25 mouse cellular contexts compared by ENCODE assay signal in genomic region chr12:89174306-89175159, GRCm38 (mm10).
DNase-seq lines count a peak whose midpoint lies in the region; ATAC-seq and TF ChIP-seq lines count a peak whose summit lies in the region.
"Had no signal": no experiment of that assay in that cellular context is flagged by ENCODE, and none has a peak within 500 bp of the region (broad histone marks: within the 10 kb centered on the region; RNA-seq: fewer than 3 reads in every experiment).

No protein-coding gene starts in this region.

- no peaks in the 10 kb centered on the region for H3K36me3 ChIP-seq in forebrain, embryonic 11.5 days (ENCODE audit: control insufficient read depth, insufficient read depth, low read length)
- H3K36me3 ChIP-seq in forebrain, embryonic 16.5 days (ENCODE audit: control insufficient read depth, insufficient read depth) = no peaks in the 10 kb centered on the region
- H3K36me3 ChIP-seq in hindbrain, embryonic 11.5 days (ENCODE audit: control insufficient read depth, insufficient read depth, low read length) = no peaks in the 10 kb centered on the region
- no peaks in the 10 kb centered on the region for H3K36me3 ChIP-seq in hindbrain, embryonic 12.5 days
- H3K36me3 ChIP-seq in midbrain, embryonic 15.5 days (replicated peaks) = no peaks in the 10 kb centered on the region
- H3K36me3 ChIP-seq: embryonic facial prominence, embryonic 13.5 days; heart, embryonic 10.5 days; intestine, embryonic 15.5 days; limb, embryonic 12.5 days; neural tube, embryonic 15.5 days had no signal

- H3K27me3 ChIP-seq in forebrain, embryonic 11.5 days (ENCODE audit: control insufficient read depth, insufficient read depth, low read length) = no peaks in the 10 kb centered on the region
- no peaks in the 10 kb centered on the region for H3K27me3 ChIP-seq in forebrain, embryonic 16.5 days (replicated peaks; ENCODE audit: control insufficient read depth, insufficient read depth, low read length)
- H3K27me3 ChIP-seq in hindbrain, embryonic 11.5 days (ENCODE audit: control insufficient read depth, insufficient read depth, low read length) = no peaks in the 10 kb centered on the region
- no peaks in the 10 kb centered on the region for H3K27me3 ChIP-seq in hindbrain, embryonic 12.5 days
- H3K27me3 ChIP-seq in midbrain, embryonic 15.5 days (replicated peaks) = no peaks in the 10 kb centered on the region
- H3K27me3 ChIP-seq: embryonic facial prominence, embryonic 13.5 days; intestine, embryonic 15.5 days; limb, embryonic 12.5 days; neural tube, embryonic 15.5 days had no signal

- TF ChIP-seq CTCF in brain, embryonic 14.5 days (IDR thresholded peaks at IDR 0.05; ENCODE audit: borderline replicate concordance, extremely low read depth, insufficient read depth, insufficient read length) = no peak

- peaks cover 6% of the 10 kb centered on the region; the same call in 1 of the 2 replicates for H3K4me1 ChIP-seq in forebrain, embryonic 11.5 days (replicated peaks; ENCODE audit: control insufficient read depth, insufficient read depth, low read length)
- H3K4me1 ChIP-seq in forebrain, embryonic 16.5 days (replicated peaks; ENCODE audit: control insufficient read depth, insufficient read depth, low read length) = no peaks in the 10 kb centered on the region
- no peaks in the 10 kb centered on the region for H3K4me1 ChIP-seq in hindbrain, embryonic 11.5 days (replicated peaks; ENCODE audit: control insufficient read depth, insufficient read depth, low read length)
- peaks cover 6% of the 10 kb centered on the region; the same call in 1 of the 2 replicates for H3K4me1 ChIP-seq in hindbrain, embryonic 12.5 days
- H3K4me1 ChIP-seq in midbrain, embryonic 15.5 days = peaks cover 9% of the 10 kb centered on the region
- H3K4me1 ChIP-seq: embryonic facial prominence, embryonic 13.5 days; intestine, embryonic 15.5 days; limb, embryonic 12.5 days had no signal

- peak; percentile 58; the same call in 1 of the 2 replicates for ATAC-seq in forebrain, embryonic 11.5 days (replicated peaks; ENCODE audit: low FRiP score)
- ATAC-seq in forebrain, embryonic 16.5 days = no peak
- no peak for ATAC-seq in hindbrain, embryonic 11.5 days (ENCODE audit: low FRiP score)
- ATAC-seq in hindbrain, embryonic 12.5 days (ENCODE audit: low FRiP score) = no peak
- 0 out of 2 replicates have a peak, but pooled peaks have one; percentile 60 for ATAC-seq in midbrain, embryonic 15.5 days (replicated peaks)
- ATAC-seq: CD4-positive, CD25-positive, alpha-beta regulatory T cell, adult 4 months; intestine, embryonic 15.5 days; liver, postnatal 0 days had no signal

- H3K27ac ChIP-seq in forebrain, embryonic 11.5 days (ENCODE audit: low read depth, low read length) = no peak overlapping the region
- no peak overlapping the region for H3K27ac ChIP-seq in forebrain, embryonic 16.5 days (ENCODE audit: low read length)
- no peak overlapping the region for H3K27ac ChIP-seq in hindbrain, embryonic 11.5 days (ENCODE audit: low read depth, low read length)
- H3K27ac ChIP-seq in hindbrain, embryonic 12.5 days = no peak overlapping the region
- no peak overlapping the region for H3K27ac ChIP-seq in midbrain, embryonic 15.5 days
- H3K27ac ChIP-seq: embryonic facial prominence, embryonic 13.5 days; gastrocnemius, adult 2 months; heart, embryonic 10.5 days; intestine, embryonic 15.5 days; layer of hippocampus, adult 2 months; limb, embryonic 12.5 days; neural tube, embryonic 15.5 days had no signal

- TF ChIP-seq POLR2A in brain, embryonic 14.5 days (IDR thresholded peaks at IDR 0.05; ENCODE audit: borderline replicate concordance, extremely low read depth, insufficient read depth, insufficient read length, poor library complexity, severe bottlenecking) = no peak

- H3K9me3 ChIP-seq in forebrain, embryonic 11.5 days (ENCODE audit: control insufficient read depth, low read length) = no peaks in the 10 kb centered on the region
- no peaks in the 10 kb centered on the region for H3K9me3 ChIP-seq in forebrain, embryonic 16.5 days (ENCODE audit: control insufficient read depth, low read length)
- no peaks in the 10 kb centered on the region for H3K9me3 ChIP-seq in hindbrain, embryonic 11.5 days (ENCODE audit: control insufficient read depth, low read length)
- no peaks in the 10 kb centered on the region for H3K9me3 ChIP-seq in hindbrain, embryonic 12.5 days (replicated peaks)
- no peaks in the 10 kb centered on the region for H3K9me3 ChIP-seq in midbrain, embryonic 15.5 days
- H3K9me3 ChIP-seq: embryonic facial prominence, embryonic 13.5 days; heart, embryonic 10.5 days; intestine, embryonic 15.5 days; limb, embryonic 12.5 days; neural tube, embryonic 15.5 days had no signal

- no peak overlapping the region for H3K9ac ChIP-seq in forebrain, embryonic 11.5 days (ENCODE audit: low read length)
- no peak overlapping the region for H3K9ac ChIP-seq in forebrain, embryonic 16.5 days (replicated peaks; ENCODE audit: low read depth, low read length)
- no peak overlapping the region for H3K9ac ChIP-seq in hindbrain, embryonic 11.5 days (ENCODE audit: low read depth, low read length)
- no peak overlapping the region for H3K9ac ChIP-seq in hindbrain, embryonic 12.5 days
- H3K9ac ChIP-seq in midbrain, embryonic 15.5 days = no peak overlapping the region
- H3K9ac ChIP-seq: embryonic facial prominence, embryonic 13.5 days; intestine, embryonic 15.5 days; limb, embryonic 12.5 days; liver, postnatal 0 days; neural tube, embryonic 15.5 days had no signal

- 31% methylated on average over 12 of the region's 12 CpGs for WGBS in forebrain, embryonic 11.5 days
- 27% methylated on average over 12 of the region's 12 CpGs for WGBS in forebrain, embryonic 16.5 days
- 45% methylated on average over 12 of the region's 12 CpGs for WGBS in hindbrain, embryonic 11.5 days
- WGBS in hindbrain, embryonic 12.5 days = 43% methylated on average over 12 of the region's 12 CpGs
- WGBS in midbrain, embryonic 15.5 days = 28% methylated on average over 12 of the region's 12 CpGs

- H3K4me2 ChIP-seq in forebrain, embryonic 11.5 days (ENCODE audit: low read depth, low read length, severe bottlenecking) = no peak overlapping the region
- H3K4me2 ChIP-seq in forebrain, embryonic 16.5 days (ENCODE audit: low read length) = no peak overlapping the region
- no peak overlapping the region for H3K4me2 ChIP-seq in hindbrain, embryonic 11.5 days (replicated peaks; ENCODE audit: low read depth, low read length)
- no peak overlapping the region for H3K4me2 ChIP-seq in hindbrain, embryonic 12.5 days (replicated peaks)
- H3K4me2 ChIP-seq in midbrain, embryonic 15.5 days = no peak overlapping the region
- H3K4me2 ChIP-seq: embryonic facial prominence, embryonic 13.5 days; intestine, embryonic 15.5 days; limb, embryonic 12.5 days; liver, embryonic 11.5 days; neural tube, embryonic 15.5 days had no signal

- no peak overlapping the region for H3K4me3 ChIP-seq in forebrain, embryonic 11.5 days (ENCODE audit: low read depth, low read length)
- H3K4me3 ChIP-seq in forebrain, embryonic 16.5 days (replicated peaks; ENCODE audit: low read length) = no peak overlapping the region
- H3K4me3 ChIP-seq in hindbrain, embryonic 11.5 days (ENCODE audit: low read depth, low read length) = no peak overlapping the region
- no peak overlapping the region for H3K4me3 ChIP-seq in hindbrain, embryonic 12.5 days
- no peak overlapping the region for H3K4me3 ChIP-seq in midbrain, embryonic 15.5 days
- H3K4me3 ChIP-seq: embryonic facial prominence, embryonic 13.5 days; erythroblast, embryonic 14.5 days; gastrocnemius, adult 2 months; heart, embryonic 10.5 days; intestine, embryonic 15.5 days; layer of hippocampus, adult 2 months; limb, embryonic 12.5 days; neural tube, embryonic 15.5 days had no signal

- no peak for DNase-seq in forebrain, embryonic 11.5 days (ENCODE audit: low spot score)
- peak; percentile 8 for DNase-seq in hindbrain, embryonic 11.5 days (ENCODE audit: low spot score)
- DNase-seq in brain, embryonic 14.5 days (ENCODE audit: low read depth) = peak; percentile 65
- DNase-seq in gastrocnemius, postnatal 25 days = no peak
- DNase-seq: adrenal gland, postnatal 14 days; cerebellum, adult 11 months; cerebellum, adult 9-11 months; gastrocnemius, adult 2 months; kidney, postnatal 25 days; liver, postnatal 0 days; lung, postnatal 10 days; right cerebral cortex, adult 18-20 months; thymus, adult 2 months had no signal

Comparison
In these comparisons a context has a peak if more than half of its experiments do, and no peak if none do; other contexts are left out.
1. ATAC-seq: peak in forebrain, embryonic 11.5 days (single experiment) and midbrain, embryonic 15.5 days (single experiment); none in forebrain, embryonic 16.5 days (single experiment), hindbrain, embryonic 11.5 days (single experiment) and hindbrain, embryonic 12.5 days (single experiment).
2. DNase-seq: peak in hindbrain, embryonic 11.5 days (single experiment) and brain, embryonic 14.5 days (single experiment); none in forebrain, embryonic 11.5 days (single experiment) and gastrocnemius, postnatal 25 days (single experiment).